Mouse (Mus musculus) kidney, embryonic 15.5 days (tissue): ENCODE data around the gene Lysmd1. TPM values are rescaled to one million over a fixed set of nuclear protein-coding genes. Genes with fewer than 3 reads are reported as not detected.

Experiments
- ATAC-seq: fragments of 200-750 bp; cut with Nextera tagmentation; replicated peaks from 2 replicates; pipeline ENCODE4 v1.8.0; 2017; ENCODE audit warnings: moderate TSS enrichment; ENCODE audit not compliant: low FRiP score
- H3K27ac ChIP-seq: fragments of 300-500 bp; sonication (generic); 2 replicates; pipeline ENCODE4 v1.5.1; 2015; ENCODE audit warnings: mild to moderate bottlenecking, inconsistent platforms
- H3K27me3 ChIP-seq: fragments of 300-500 bp; sonication (generic); 2 replicates; pipeline ENCODE4 v1.6.1; 2015; ENCODE audit warnings: inconsistent platforms
- H3K36me3 ChIP-seq: fragments of 300-500 bp; sonication (generic); 2 replicates; pipeline ENCODE4 v1.6.1; 2015; ENCODE audit warnings: inconsistent platforms
- H3K4me1 ChIP-seq: fragments of 300-500 bp; sonication (generic); 2 replicates; pipeline ENCODE4 v1.6.1; 2015; ENCODE audit warnings: inconsistent platforms
- H3K4me2 ChIP-seq: fragments of 300-500 bp; sonication (generic); 2 replicates; pipeline ENCODE4 v1.6.1; 2015; ENCODE audit warnings: moderate library complexity, mild to moderate bottlenecking, inconsistent platforms
- H3K4me3 ChIP-seq: fragments of 300-500 bp; sonication (generic); replicated peaks from 2 replicates; pipeline ENCODE4 v1.5.1; 2015; ENCODE audit warnings: mild to moderate bottlenecking, inconsistent platforms
- H3K9ac ChIP-seq: fragments of 300-500 bp; sonication (generic); 2 replicates; pipeline ENCODE4 v1.6.1; 2015; ENCODE audit warnings: mild to moderate bottlenecking, inconsistent platforms
- H3K9me3 ChIP-seq: fragments of 300-500 bp; sonication (generic); replicated peaks from 2 replicates; pipeline ENCODE4 v1.6.1; 2016; ENCODE audit warnings: inconsistent platforms
- WGBS: fragments of 180-500 bp; shearing (Covaris S2); methylation state at CpG from one replicate; pipeline ENCODE4 v1.1.7; 2015; ENCODE audit warnings: mixed read lengths; 5-methylcytosine and 5-hydroxymethylcytosine counted together
- microRNA-seq: library from miRNA; unstranded; fragments of <30 nt; microRNA quantifications from one replicate; pipeline ENCODE4, GENCODE M21; 2016
- polyA plus RNA-seq: library from polyadenylated mRNA; unstranded; fragments of >200 nt; fragmentation: Nextera tagmentation; extraction: Ambion mirVana; gene quantifications from 2 replicates; pipeline ENCODE4 v1.2.1, GENCODE M21; 2015

Lysmd1 gene
- polyA plus RNA-seq, 1 experiment from 2014 or later, result 15.5 TPM

GRCm38 (mm10) chr3:95178948-95179347, 45.1 kb downstream of the Lysmd1 start:
- WGBS, result 83% methylated on average over 5 of the region's 5 CpGs
- no peak overlapping the region for H3K9ac ChIP-seq
- peaks cover 16% of the 10 kb centered on the region for H3K36me3 ChIP-seq
- H3K4me2 ChIP-seq, result no peak overlapping the region
- H3K4me3 ChIP-seq, result no peak overlapping the region
- peaks cover 3% of the 10 kb centered on the region for H3K27me3 ChIP-seq
- ATAC-seq, result no peak
- peaks cover 3% of the 10 kb centered on the region for H3K4me1 ChIP-seq
- no peak overlapping the region for H3K27ac ChIP-seq
- no peaks in the 10 kb centered on the region for H3K9me3 ChIP-seq

- no peak overlapping the region for H3K9ac ChIP-seq
- H3K36me3 ChIP-seq, result peaks cover 26% of the 10 kb centered on the region
- no peaks in the 10 kb centered on the region for H3K27me3 ChIP-seq
- ATAC-seq, result no peak
- H3K4me2 ChIP-seq, result no peak overlapping the region
- 50% methylated on average over 3 of the region's 3 CpGs for WGBS
- H3K4me3 ChIP-seq, result no peak overlapping the region
- H3K27ac ChIP-seq, result no peak overlapping the region
- no peaks in the 10 kb centered on the region for H3K9me3 ChIP-seq
- no peaks in the 10 kb centered on the region for H3K4me1 ChIP-seq
These were observed 46.0 kb downstream of the Lysmd1 start for GRCm38 (mm10) chr3:95179890-95180289.

GRCm38 (mm10) chr3:95181841-95182240, 48.0 kb downstream of the Lysmd1 start:
- no peaks in the 10 kb centered on the region for H3K27me3 ChIP-seq
- no peak for ATAC-seq
- no peak overlapping the region for H3K27ac ChIP-seq
- no peaks in the 10 kb centered on the region for H3K9me3 ChIP-seq
- H3K4me3 ChIP-seq, result no peak overlapping the region
- no peak overlapping the region for H3K9ac ChIP-seq
- peaks cover 43% of the 10 kb centered on the region for H3K36me3 ChIP-seq
- WGBS, result 75% methylated on average over 1 of the region's 1 CpGs
- no peak overlapping the region for H3K4me2 ChIP-seq
- no peaks in the 10 kb centered on the region for H3K4me1 ChIP-seq

- no peak overlapping the region for H3K4me2 ChIP-seq
- no peak overlapping the region for H3K27ac ChIP-seq
- no peaks in the 10 kb centered on the region for H3K9me3 ChIP-seq
- H3K4me3 ChIP-seq, result no peak overlapping the region
- ATAC-seq, result no peak
- no peaks in the 10 kb centered on the region for H3K4me1 ChIP-seq
- H3K27me3 ChIP-seq, result no peaks in the 10 kb centered on the region
- peaks cover 75% of the 10 kb centered on the region for H3K36me3 ChIP-seq
- 90% methylated on average over 9 of the region's 9 CpGs for WGBS
- H3K9ac ChIP-seq, result no peak overlapping the region
These were observed 51.1 kb downstream of the Lysmd1 start for GRCm38 (mm10) chr3:95184796-95185577.

GRCm38 (mm10) chr3:95186100-95186499, 52.2 kb downstream of the Lysmd1 start:
- ATAC-seq, result no peak
- peaks cover 80% of the 10 kb centered on the region for H3K36me3 ChIP-seq
- no peaks in the 10 kb centered on the region for H3K4me1 ChIP-seq
- no peak overlapping the region for H3K9ac ChIP-seq
- no peak overlapping the region for H3K27ac ChIP-seq
- no peak overlapping the region for H3K4me2 ChIP-seq
- H3K27me3 ChIP-seq, result no peaks in the 10 kb centered on the region
- WGBS, result 90% methylated on average over 2 of the region's 2 CpGs
- no peaks in the 10 kb centered on the region for H3K9me3 ChIP-seq
- no peak overlapping the region for H3K4me3 ChIP-seq

GRCm38 (mm10) chr3:95186888-95187287, 53.0 kb downstream of the Lysmd1 start:
- no peaks in the 10 kb centered on the region for H3K4me1 ChIP-seq
- H3K27me3 ChIP-seq, result no peaks in the 10 kb centered on the region
- H3K9ac ChIP-seq, result no peak overlapping the region
- WGBS, result 86% methylated on average over 6 of the region's 6 CpGs
- H3K4me2 ChIP-seq, result no peak overlapping the region
- H3K9me3 ChIP-seq, result no peaks in the 10 kb centered on the region
- ATAC-seq, result no peak
- H3K27ac ChIP-seq, result no peak overlapping the region
- no peak overlapping the region for H3K4me3 ChIP-seq
- H3K36me3 ChIP-seq, result peaks cover 81% of the 10 kb centered on the region

Small RNA genes within 50 kb of the gene (microRNA-seq; reads per million reads assigned to microRNA genes)
- not detected for gene Mir8099-1

Other genes starting within 250 kb of the Lysmd1 start
- 340 and 342 TPM in 2 replicates for gene Psmb4, start 247.1 kb upstream of the Lysmd1 start, polyA plus RNA-seq
- gene Selenbp1, start 201.0 kb upstream of the Lysmd1 start, polyA plus RNA-seq, result 60.6 and 62.4 TPM in 2 replicates
- 8.9 and 10.8 TPM in 2 replicates for gene Rfx5, start 180.0 kb upstream of the Lysmd1 start, polyA plus RNA-seq
- 21.4 and 27.5 TPM in 2 replicates for gene Pi4kb, start 159.4 kb upstream of the Lysmd1 start, polyA plus RNA-seq
- 28.6 and 32.4 TPM in 2 replicates for gene Zfp687, start 118.6 kb upstream of the Lysmd1 start, polyA plus RNA-seq
- 248 and 271 TPM in 2 replicates for gene Psmd4, start 91.5 kb upstream of the Lysmd1 start, polyA plus RNA-seq
- gene Pip5k1a, start 27.2 kb upstream of the Lysmd1 start, polyA plus RNA-seq, result 19.9 and 20.8 TPM in 2 replicates
- gene Vps72, start 23.1 kb upstream of the Lysmd1 start, polyA plus RNA-seq, result 168 and 184 TPM in 2 replicates
- gene Tmod4, start 9.6 kb upstream of the Lysmd1 start, polyA plus RNA-seq, result 0.93 and 1.9 TPM in 2 replicates
- gene Scnm1, start 77 bp upstream of the Lysmd1 start, polyA plus RNA-seq, result 67.7 and 71.6 TPM in 2 replicates
- gene Tnfaip8l2, start 8.3 kb downstream of the Lysmd1 start, polyA plus RNA-seq, result 2.7 and 2.9 TPM in 2 replicates
- 3.9 and 4.5 TPM in 2 replicates for gene Sema6c, start 26.4 kb downstream of the Lysmd1 start, polyA plus RNA-seq
- gene Gabpb2, start 83.8 kb downstream of the Lysmd1 start, polyA plus RNA-seq, result 10.0 and 10.6 TPM in 2 replicates
- gene Cdc42se1, start 94.6 kb downstream of the Lysmd1 start, polyA plus RNA-seq, result 87.4 and 92.0 TPM in 2 replicates
- 12.9 and 16.0 TPM in 2 replicates for gene Mllt11, start 98.1 kb downstream of the Lysmd1 start, polyA plus RNA-seq
- gene Gm128, start 107.5 kb downstream of the Lysmd1 start, polyA plus RNA-seq, result 0.50 and 0.53 TPM in 2 replicates
- gene Bnipl, start 117.1 kb downstream of the Lysmd1 start, polyA plus RNA-seq, result 1.2 and 1.4 TPM in 2 replicates
- gene Mindy1, start 147.3 kb downstream of the Lysmd1 start, polyA plus RNA-seq, result 39.2 and 46.2 TPM in 2 replicates
- gene Prune1, start 148.0 kb downstream of the Lysmd1 start, polyA plus RNA-seq, result 21.6 and 22.5 TPM in 2 replicates
- gene Anxa9, start 173.1 kb downstream of the Lysmd1 start, polyA plus RNA-seq, result 6.2 and 6.5 TPM in 2 replicates
- 169 and 181 TPM in 2 replicates for gene Cers2, start 180.7 kb downstream of the Lysmd1 start, polyA plus RNA-seq
- gene Setdb1, start 223.1 kb downstream of the Lysmd1 start, polyA plus RNA-seq, result 42.6 and 45.2 TPM in 2 replicates